Mouse (Mus musculus) lung, postnatal 36 days (tissue): Measurements from ENCODE around the gene D930048N14Rik.
"Not testable (repeated sequence)": the region's sequence is repeated elsewhere in the genome, so short reads cannot be mapped to it uniquely, and the experiment has no call there.

Experiments used
- DNase-seq: peaks from one replicate; pipeline ENCODE4 v3.0.0; 2022; ENCODE audit warnings: mixed read lengths

Gene D930048N14Rik

GRCm38 (mm10) chr11:51629651-51630314, 21.0 kb upstream of the D930048N14Rik start:
- no peak for DNase-seq

- DNase-seq = no peak
Measured at GRCm38 (mm10) chr11:51632130-51632753, 18.5 kb upstream of the D930048N14Rik start.

GRCm38 (mm10) chr11:51633200-51633599, 17.6 kb upstream of the D930048N14Rik start:
- DNase-seq = not testable (repeated sequence)

DNA sequence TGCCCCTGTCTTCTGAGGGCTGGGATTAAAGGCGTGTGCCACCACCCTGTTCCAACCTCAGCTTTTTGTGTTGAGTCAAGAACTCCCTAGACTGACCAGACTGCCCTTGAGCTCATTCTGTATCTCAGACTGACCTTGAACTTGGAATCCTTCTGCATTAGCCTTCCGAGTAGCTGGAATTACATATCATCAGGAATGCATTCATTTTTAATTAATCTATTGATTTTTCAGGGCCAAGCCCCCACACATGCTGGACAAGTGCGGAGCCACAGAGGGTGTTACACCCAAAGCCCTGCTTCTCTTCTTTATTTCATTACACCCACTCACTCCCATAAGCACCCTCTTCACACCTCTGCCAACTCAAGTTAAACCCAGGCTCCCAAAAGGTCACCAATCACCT, 17.0 kb upstream of the D930048N14Rik start:
- no peak for DNase-seq

- no peak for DNase-seq
Measured at GRCm38 (mm10) chr11:51635127-51635524, 15.6 kb upstream of the D930048N14Rik start.

DNA sequence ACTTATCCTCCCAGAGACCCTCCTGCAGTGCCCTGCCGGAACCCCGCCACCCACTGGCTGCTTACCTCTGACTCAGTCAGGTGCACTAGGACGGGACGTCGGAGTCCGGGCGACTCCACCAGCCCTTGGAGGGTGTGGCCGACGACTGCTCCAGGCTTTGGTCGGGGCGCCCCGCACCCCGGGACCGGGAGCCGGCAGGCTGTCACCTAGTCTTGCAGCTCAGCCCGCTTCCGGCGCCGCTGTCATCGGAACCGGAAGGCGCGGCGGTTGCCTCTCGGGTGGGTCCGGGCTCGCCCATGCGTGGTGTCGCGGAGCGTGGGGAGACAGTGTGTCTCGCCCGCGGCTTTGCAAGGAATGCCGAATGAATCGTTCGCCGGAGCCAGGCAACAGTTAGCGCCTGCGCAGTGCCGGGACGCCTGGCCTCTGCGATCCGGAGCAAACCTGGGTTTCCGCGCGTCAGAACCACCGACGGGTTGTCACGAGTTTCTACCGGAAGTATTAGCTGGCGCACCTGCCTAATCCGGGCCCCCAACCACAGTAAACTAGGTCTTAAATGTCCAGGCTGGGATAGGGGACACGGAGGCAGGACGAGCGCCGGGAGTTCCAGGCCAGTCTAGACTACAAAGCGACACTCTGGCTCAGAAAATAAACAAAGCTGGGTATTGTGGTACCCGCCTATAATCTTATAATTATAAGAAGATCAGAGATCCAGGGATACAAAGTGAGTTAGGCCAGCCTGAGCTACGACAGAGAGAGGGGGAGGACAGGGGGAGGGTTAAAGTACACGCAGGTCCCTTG, 15.0 kb upstream of the D930048N14Rik start, which contains the start of gene Rmnd5b:
Gene Rmnd5b (minus strand): TSS at position 372 of the 798 bp plus-strand sequence.
- peak; percentile 91 for DNase-seq

DNA sequence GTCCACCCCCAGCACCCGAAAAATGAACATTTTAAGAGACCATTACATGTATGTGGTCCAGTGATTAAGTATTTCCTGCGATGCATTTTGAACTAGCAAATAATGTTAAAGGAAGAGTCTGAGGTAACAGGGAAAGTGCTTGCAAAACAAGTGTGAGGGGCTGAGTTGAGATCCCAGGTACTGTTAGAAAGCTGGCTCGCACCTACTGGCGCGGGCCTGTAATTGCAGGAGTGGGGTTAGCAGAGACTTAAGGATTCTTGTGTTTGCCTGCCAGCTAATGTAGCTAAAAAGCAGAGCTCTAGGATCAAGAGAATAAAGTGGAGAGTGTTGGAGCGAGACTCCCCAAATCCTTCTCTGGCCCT, 14.4 kb upstream of the D930048N14Rik start:
- DNase-seq = peak; percentile 77

DNA sequence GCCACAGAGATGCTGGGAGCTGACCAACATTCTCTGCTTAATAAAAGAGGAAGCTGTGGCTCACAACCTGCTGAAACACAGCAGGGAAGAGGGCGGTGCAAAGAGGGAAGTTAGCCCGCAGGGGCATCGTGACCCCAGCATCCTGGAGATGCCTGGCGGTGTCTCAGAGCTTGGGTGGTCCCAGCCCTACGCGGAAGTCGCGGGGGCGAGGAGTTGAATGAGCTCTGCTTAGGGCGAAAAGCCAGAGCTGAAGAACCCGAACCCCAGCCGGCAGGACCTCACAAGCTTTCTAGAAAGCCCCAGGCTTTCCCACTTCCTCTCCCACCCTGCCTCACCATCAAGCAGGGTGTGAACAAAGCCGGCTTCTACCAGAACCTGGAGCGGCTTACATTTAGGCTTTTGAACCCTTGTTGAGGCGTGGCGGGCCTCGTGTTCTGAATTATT, 12.8 kb upstream of the D930048N14Rik start:
- peak; percentile 71 for DNase-seq

- no peak for DNase-seq
Measured at GRCm38 (mm10) chr11:51638497-51638896, 12.3 kb upstream of the D930048N14Rik start.

DNA sequence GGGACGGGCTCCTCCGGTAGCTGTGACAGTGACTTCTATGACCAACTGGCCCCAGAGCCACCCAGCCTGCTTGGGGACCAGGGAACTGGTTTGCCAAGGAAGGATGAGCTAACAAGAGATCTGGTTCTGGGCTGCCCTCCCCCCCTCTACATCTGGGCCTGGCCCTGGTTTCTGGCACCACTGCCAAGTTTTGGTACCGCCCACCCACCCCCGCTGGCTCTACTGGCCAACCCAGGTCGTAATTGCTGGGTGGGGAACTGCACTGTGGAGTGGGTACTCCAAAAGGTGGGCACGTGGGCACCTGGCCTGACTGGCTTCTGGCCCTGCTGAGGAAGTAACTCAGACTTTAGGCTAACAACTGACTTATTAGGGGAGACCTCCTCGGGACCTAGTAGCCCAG, 10.0 kb upstream of the D930048N14Rik start:
- DNase-seq = peak; percentile 75

DNA sequence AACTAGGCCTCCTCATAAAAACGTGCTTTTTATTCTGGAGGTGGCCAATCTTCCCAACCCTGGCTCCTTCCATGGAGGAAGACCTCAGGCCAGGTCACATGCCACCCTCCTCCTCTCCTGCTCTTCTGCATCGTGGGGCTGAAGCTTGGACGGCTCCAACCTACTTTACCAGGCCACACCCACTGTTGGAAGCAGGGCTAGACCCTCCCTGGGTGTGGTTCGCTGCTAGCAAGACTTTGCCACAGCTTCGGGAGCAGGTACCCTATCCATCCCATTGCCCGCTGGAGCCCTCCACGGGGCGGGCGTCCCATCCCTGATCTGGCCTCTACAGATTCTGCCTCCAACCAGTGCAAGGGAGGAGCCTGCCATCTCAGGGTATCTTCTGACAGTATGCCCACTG, 7.6 kb upstream of the D930048N14Rik start:
- no peak for DNase-seq

DNA sequence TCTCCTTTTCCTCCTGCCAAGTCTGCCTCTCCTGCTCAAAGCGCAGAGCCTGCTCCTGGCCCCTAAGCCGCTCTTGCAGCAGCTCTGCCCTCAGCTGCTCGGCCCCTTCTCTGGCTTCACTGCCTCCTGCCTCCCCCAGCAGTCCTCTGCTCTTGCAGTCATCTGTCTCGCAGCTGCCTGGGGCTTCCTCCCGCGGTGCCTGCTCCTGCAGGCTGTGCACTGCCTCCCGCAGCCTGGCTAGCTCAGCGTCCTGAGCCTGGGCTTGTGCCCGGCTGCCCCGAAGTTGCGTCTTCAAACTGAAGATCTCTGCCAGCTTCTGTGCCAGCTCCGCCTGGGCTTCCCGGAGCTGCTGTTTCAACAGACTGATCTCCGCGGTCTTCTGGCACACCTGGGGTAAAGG, 7.0 kb upstream of the D930048N14Rik start:
- DNase-seq = no peak

- DNase-seq = peak; percentile 58
Measured at GRCm38 (mm10) chr11:51644217-51644616, 6.5 kb upstream of the D930048N14Rik start.

- DNase-seq = no peak
Measured at GRCm38 (mm10) chr11:51645293-51645692, 5.5 kb upstream of the D930048N14Rik start.

DNA sequence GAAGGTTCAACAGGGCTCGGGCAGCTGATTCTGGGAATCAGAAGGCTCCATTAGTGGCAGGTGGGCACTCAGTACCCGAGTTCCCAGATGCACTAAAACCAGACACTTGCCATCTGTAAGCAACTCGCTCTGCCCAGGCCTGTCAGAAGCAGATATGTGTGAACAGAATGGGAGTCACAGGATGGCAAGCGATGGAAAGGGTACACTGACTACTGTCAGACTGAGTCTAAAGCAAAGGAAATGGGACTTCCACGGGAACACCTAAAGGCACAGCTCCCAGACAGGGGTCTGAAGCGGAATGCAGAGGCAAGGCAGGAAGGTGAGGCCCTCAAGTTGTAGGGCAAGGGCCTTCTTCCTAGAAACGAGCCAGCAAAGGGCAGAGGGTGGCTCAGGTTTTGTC, 4.5 kb upstream of the D930048N14Rik start:
- DNase-seq = no peak

GRCm38 (mm10) chr11:51646751-51647667, 3.7 kb upstream of the D930048N14Rik start:
- DNase-seq = peak; percentile 80

GRCm38 (mm10) chr11:51648566-51648965, 2.2 kb upstream of the D930048N14Rik start:
- DNase-seq = peak; percentile 38

- DNase-seq = no peak
Measured at GRCm38 (mm10) chr11:51649111-51649888, 1.5 kb upstream of the D930048N14Rik start.

- peak; percentile 40 for DNase-seq
Measured at GRCm38 (mm10) chr11:51649889-51650199, 910 bp upstream of the D930048N14Rik start.

- DNase-seq = no peak
Measured at GRCm38 (mm10) chr11:51650261-51650660, 493 bp upstream of the D930048N14Rik start.

DNA sequence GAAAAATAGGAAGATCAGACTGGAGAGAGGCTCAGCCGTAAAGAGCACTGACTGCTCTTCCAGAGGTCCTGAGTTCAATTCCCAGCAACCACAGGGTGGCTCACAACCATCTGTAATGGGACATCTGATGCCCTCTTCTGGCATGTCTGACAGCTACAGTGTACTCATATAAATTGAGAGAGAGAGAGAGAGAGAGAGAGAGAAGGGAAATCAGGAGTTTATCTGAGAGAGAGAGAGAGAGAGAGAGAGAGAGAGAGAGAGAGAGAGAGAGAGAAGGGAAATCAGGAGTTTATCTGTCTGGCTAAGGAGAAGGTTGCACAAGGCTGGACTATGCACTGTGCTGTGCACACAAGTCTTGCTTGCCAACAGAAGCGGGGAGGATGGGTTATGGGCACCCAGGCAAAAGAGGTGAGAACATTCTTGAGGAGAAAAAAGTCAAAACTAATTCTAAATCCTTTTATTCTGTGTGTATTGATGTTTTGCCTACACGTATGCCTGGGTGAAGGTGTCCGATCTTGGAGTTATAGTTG, 2.2 kb downstream of the D930048N14Rik start:
- no peak for DNase-seq

DNA sequence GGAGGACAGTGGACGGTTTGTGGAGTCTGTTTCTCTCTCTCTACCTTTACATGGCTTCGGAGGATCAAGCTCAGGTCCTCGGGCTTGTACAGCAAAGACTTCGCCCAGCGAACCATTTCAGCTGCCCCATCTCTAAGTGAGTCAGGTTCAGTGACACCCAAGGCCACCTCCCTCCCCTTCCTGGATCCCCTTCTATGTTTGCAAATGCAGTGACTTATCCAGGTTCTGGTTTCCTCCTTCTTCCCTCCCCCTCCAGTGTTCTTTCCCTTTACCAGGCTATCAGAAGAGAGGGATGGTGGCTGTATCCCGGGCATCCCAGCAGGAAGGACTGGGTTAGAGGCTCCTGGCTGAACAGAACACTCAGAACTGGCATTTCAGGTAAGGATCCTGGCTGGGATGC, 3.0 kb downstream of the D930048N14Rik start:
- no peak for DNase-seq
